Mouse (Mus musculus): ENCODE results near the gene Os9. TPM values are rescaled to one million over a fixed set of nuclear protein-coding genes. Genes with fewer than 3 reads are reported as not detected.

The Os9 gene
- total and polyA plus RNA-seq, 2 experiments from 2014 or later = 119 to 128 TPM

GRCm38 (mm10) chr10:127069281-127070189 lies 51.4 kb downstream of the Os9 start:
- Histone ChIP-seq H3K27me3 (ENCODE audit: insufficient read depth, low read length) (no peaks in the 10 kb centered on the region), H3K36me3 (ENCODE audit: insufficient read depth, low read length) (peaks cover 36% of the 10 kb centered on the region), H3K4me1 (ENCODE audit: insufficient read depth, low read length) (peaks cover 14% of the 10 kb centered on the region; the same call in 1 of the 2 replicates), H3K27ac (peak overlapping the region; percentile 89), H3K9ac (replicated peaks; ENCODE audit: low read length) (peak overlapping the region; percentile 66), H3K9me3 (ENCODE audit: low read length) (no peaks in the 10 kb centered on the region), H3K4me2 (ENCODE audit: low read depth, low read length) (peak overlapping the region; percentile 96), H3K4me3 (ENCODE audit: low read length) (peak overlapping the region; percentile 54)
- no peak for TF ChIP-seq CTCF (IDR thresholded peaks at IDR 0.05; ENCODE audit: low read depth)
- peak; percentile 86 for ATAC-seq
- WGBS = 8% methylated on average over 30 of the region's 30 CpGs
- DNase-seq (ENCODE audit: low spot score) = peak; percentile 88

- Histone ChIP-seq H3K9me3 (ENCODE audit: low read length) (no peaks in the 10 kb centered on the region), H3K4me1 (ENCODE audit: insufficient read depth, low read length) (peaks cover 17% of the 10 kb centered on the region; the same call in 1 of the 2 replicates), H3K9ac (replicated peaks; ENCODE audit: low read length) (0 out of 2 replicates have a peak overlapping the region, but pooled peaks have one; percentile 66), H3K4me3 (ENCODE audit: low read length) (no peak overlapping the region), H3K27ac (peak overlapping the region; percentile 89; the same call in 1 of the 2 replicates), H3K27me3 (ENCODE audit: insufficient read depth, low read length) (no peaks in the 10 kb centered on the region), H3K36me3 (ENCODE audit: insufficient read depth, low read length) (peaks cover 36% of the 10 kb centered on the region), H3K4me2 (ENCODE audit: low read depth, low read length) (peak overlapping the region; percentile 96)
- DNase-seq (ENCODE audit: low spot score) = no peak
- no peak for ATAC-seq
- WGBS = 79% methylated on average over 9 of the region's 9 CpGs
- no peak for TF ChIP-seq CTCF (IDR thresholded peaks at IDR 0.05; ENCODE audit: low read depth)
These were observed 52.4 kb downstream of the Os9 start for GRCm38 (mm10) chr10:127068360-127069038.

- no peaks in the 10 kb centered on the region for H3K27me3 ChIP-seq (ENCODE audit: insufficient read depth, low read length)
- WGBS = 85% methylated on average over 14 of the region's 14 CpGs
- H3K9ac ChIP-seq (replicated peaks; ENCODE audit: low read length) = no peak overlapping the region
- DNase-seq (ENCODE audit: low spot score) (no peak), ATAC-seq (no peak)
- no peaks in the 10 kb centered on the region for H3K9me3 ChIP-seq (ENCODE audit: low read length)
- TF ChIP-seq CTCF (IDR thresholded peaks at IDR 0.05; ENCODE audit: low read depth) = no peak
- H3K4me2 ChIP-seq (ENCODE audit: low read depth, low read length) = no peak overlapping the region
- H3K4me3 ChIP-seq (ENCODE audit: low read length) = no peak overlapping the region
- peaks cover 18% of the 10 kb centered on the region; the same call in 1 of the 2 replicates for H3K4me1 ChIP-seq (ENCODE audit: insufficient read depth, low read length)
- H3K36me3 ChIP-seq (ENCODE audit: insufficient read depth, low read length) = peaks cover 36% of the 10 kb centered on the region
- H3K27ac ChIP-seq = no peak overlapping the region
These were observed 54.4 kb downstream of the Os9 start for GRCm38 (mm10) chr10:127066519-127067018.

GRCm38 (mm10) chr10:127065981-127066380 lies 55.0 kb downstream of the Os9 start:
- H3K4me1 ChIP-seq (ENCODE audit: insufficient read depth, low read length) = peaks cover 21% of the 10 kb centered on the region; the same call in 1 of the 2 replicates
- H3K36me3 ChIP-seq (ENCODE audit: insufficient read depth, low read length) = peaks cover 36% of the 10 kb centered on the region
- no peaks in the 10 kb centered on the region for H3K27me3 ChIP-seq (ENCODE audit: insufficient read depth, low read length)
- TF ChIP-seq CTCF (IDR thresholded peaks at IDR 0.05; ENCODE audit: low read depth) = no peak
- 85% methylated on average over 9 of the region's 9 CpGs for WGBS
- no peak overlapping the region for H3K9ac ChIP-seq (replicated peaks; ENCODE audit: low read length)
- H3K9me3 ChIP-seq (ENCODE audit: low read length) = no peaks in the 10 kb centered on the region
- DNase-seq (ENCODE audit: low spot score) (no peak), ATAC-seq (no peak)
- H3K27ac ChIP-seq = no peak overlapping the region
- no peak overlapping the region for H3K4me3 ChIP-seq (ENCODE audit: low read length)
- no peak overlapping the region for H3K4me2 ChIP-seq (ENCODE audit: low read depth, low read length)

GRCm38 (mm10) chr10:127063913-127064870 lies 56.7 kb downstream of the Os9 start:
- 12% methylated on average over 37 of the region's 37 CpGs for WGBS
- peaks cover 19% of the 10 kb centered on the region; the same call in 1 of the 2 replicates for H3K4me1 ChIP-seq (ENCODE audit: insufficient read depth, low read length)
- ATAC-seq = peak; percentile 0; the same call in 1 of the 2 replicates

More at GRCm38 (mm10) chr10:127063913-127064870, 56.7 kb downstream of the Os9 start:
- Histone ChIP-seq H3K27me3 (ENCODE audit: insufficient read depth, low read length) (no peaks in the 10 kb centered on the region), H3K9me3 (ENCODE audit: low read length) (no peaks in the 10 kb centered on the region), H3K36me3 (ENCODE audit: insufficient read depth, low read length) (peaks cover 36% of the 10 kb centered on the region), H3K4me3 (ENCODE audit: low read length) (peak overlapping the region; percentile 80), H3K27ac (peak overlapping the region; percentile 92), H3K4me2 (ENCODE audit: low read depth, low read length) (peak overlapping the region; percentile 79), H3K9ac (replicated peaks; ENCODE audit: low read length) (peak overlapping the region; percentile 97)
- TF ChIP-seq CTCF (IDR thresholded peaks at IDR 0.05; ENCODE audit: low read depth) = no peak
- no peak for DNase-seq (ENCODE audit: low spot score)
